Mouse (Mus musculus) adrenal gland, adult 8-10 months (tissue): ENCODE data around the gene Adam30. TPM values are rescaled to one million over a fixed set of nuclear protein-coding genes. Genes with fewer than 3 reads are reported as not detected.
"Not testable (repeated sequence)": the region's sequence is repeated elsewhere in the genome, so short reads cannot be mapped to it uniquely, and the experiment has no call there.

Source experiments
- DNase-seq: peaks from one replicate; pipeline ENCODE4 v3.0.0; 2022
- total RNA-seq, 4 experiments: library from RNA; stranded (reverse); gene quantifications; 2 replicates each; pipeline ENCODE4 v1.2.4; 2022

Adam30 gene
- not detected for total RNA-seq

- DNase-seq, result no peak
These were observed at the start of gene Adam30 for GRCm38 (mm10) chr3:98160330-98160729. Gene Adam30, plus strand, starts transcription at chr3:98160630.

GRCm38 (mm10) chr3:98118252-98118651, 42.2 kb upstream of the Adam30 start:
- no peak for DNase-seq

GRCm38 (mm10) chr3:98119338-98119737, 41.1 kb upstream of the Adam30 start:
- DNase-seq, result no peak

GRCm38 (mm10) chr3:98120884-98121283, 39.5 kb upstream of the Adam30 start:
- no peak for DNase-seq

GRCm38 (mm10) chr3:98127775-98128174, 32.7 kb upstream of the Adam30 start:
- no peak for DNase-seq

GRCm38 (mm10) chr3:98128716-98129115, 31.7 kb upstream of the Adam30 start:
- DNase-seq, result no peak

- not testable (repeated sequence) for DNase-seq
These were observed 28.3 kb upstream of the Adam30 start for GRCm38 (mm10) chr3:98132140-98132539.

GRCm38 (mm10) chr3:98132636-98133035, 27.8 kb upstream of the Adam30 start:
- no peak for DNase-seq

- DNase-seq, result no peak
These were observed 19.0 kb upstream of the Adam30 start for GRCm38 (mm10) chr3:98141456-98141855.

GRCm38 (mm10) chr3:98142862-98143261, 17.6 kb upstream of the Adam30 start:
- DNase-seq, result no peak

- no peak for DNase-seq
These were observed 15.2 kb upstream of the Adam30 start for GRCm38 (mm10) chr3:98145204-98145603.

GRCm38 (mm10) chr3:98146471-98147410, 13.7 kb upstream of the Adam30 start:
- DNase-seq, result no peak

GRCm38 (mm10) chr3:98147706-98148105, 12.7 kb upstream of the Adam30 start:
- peak; percentile 78 for DNase-seq

GRCm38 (mm10) chr3:98149881-98150280, 10.5 kb upstream of the Adam30 start:
- no peak for DNase-seq

GRCm38 (mm10) chr3:98151016-98151415, 9.4 kb upstream of the Adam30 start:
- no peak for DNase-seq

- no peak for DNase-seq
These were observed 7.0 kb upstream of the Adam30 start for GRCm38 (mm10) chr3:98153460-98153859.

- DNase-seq, result no peak
These were observed 4.3 kb upstream of the Adam30 start for GRCm38 (mm10) chr3:98156158-98156557.

GRCm38 (mm10) chr3:98157073-98157472, 3.4 kb upstream of the Adam30 start:
- DNase-seq, result no peak

- no peak for DNase-seq
These were observed 2.8 kb upstream of the Adam30 start for GRCm38 (mm10) chr3:98157585-98157984.

- DNase-seq, result no peak
These were observed 1.8 kb upstream of the Adam30 start for GRCm38 (mm10) chr3:98158646-98159045.

GRCm38 (mm10) chr3:98159289-98159688, 1.1 kb upstream of the Adam30 start:
- no peak for DNase-seq

- peak; percentile 14 for DNase-seq
These were observed 17.9 kb downstream of the Adam30 start for GRCm38 (mm10) chr3:98178340-98178739.

- DNase-seq, result peak; percentile 3
These were observed 20.4 kb downstream of the Adam30 start for GRCm38 (mm10) chr3:98180805-98181204.

- no peak for DNase-seq
These were observed 24.8 kb downstream of the Adam30 start for GRCm38 (mm10) chr3:98185163-98185714.
